Mouse (Mus musculus): ENCODE measurements around the gene Alpi.

DNA sequence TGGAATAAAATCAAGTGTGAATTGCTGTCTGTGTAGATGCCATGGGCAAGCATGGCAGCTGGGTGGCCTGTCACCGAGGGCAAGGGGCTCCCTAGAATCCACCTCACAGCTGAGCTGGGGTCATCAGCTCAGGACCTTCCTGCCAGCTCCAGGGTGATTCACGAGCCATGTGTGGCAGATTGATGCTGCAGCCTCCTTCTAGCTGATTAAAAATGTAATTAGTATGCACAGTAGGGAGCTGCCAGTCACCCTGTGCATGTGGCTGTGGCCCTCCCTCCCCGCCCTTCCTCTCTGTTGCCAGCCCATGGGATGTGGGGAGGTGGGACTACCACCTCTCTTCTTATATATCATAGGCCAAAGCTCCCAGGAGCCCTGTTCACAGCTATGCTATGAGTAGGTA lies 51.3 kb downstream of the Alpi start:
- TF ChIP-seq CTCF (IDR thresholded peaks at IDR 0.05; ENCODE audit: low read depth) (no peak), EP300 (IDR thresholded peaks at IDR 0.05; ENCODE audit: low read depth) (no peak)
